Mouse (Mus musculus): ENCODE measurements around the gene Eif3k.
A peak's percentile ranks its signal among the peaks of the same experiment; 100 is the strongest.
"Not testable (repeated sequence)": the region's sequence is repeated elsewhere in the genome, so short reads cannot be mapped to it uniquely, and the experiment has no call there.

The Eif3k gene

DNA sequence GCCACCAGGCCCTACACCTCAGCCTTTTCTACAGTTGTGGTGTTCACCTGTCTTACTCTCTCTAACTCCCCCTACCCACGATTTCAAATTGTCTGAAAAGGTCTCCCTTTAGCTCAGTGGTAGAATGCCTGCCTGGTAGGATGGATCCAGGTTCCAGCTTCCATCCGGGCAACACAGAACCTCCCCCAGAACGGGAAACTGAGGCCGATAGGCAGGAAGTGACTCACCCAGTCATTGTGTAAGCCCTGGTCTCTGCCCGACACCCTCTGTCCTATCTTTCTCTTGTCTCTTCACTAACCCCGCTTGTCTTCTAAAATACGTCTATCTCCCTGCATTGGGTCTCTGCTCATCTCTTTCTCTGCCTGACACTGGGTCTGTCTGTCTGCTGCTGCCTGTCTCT is 3.5 kb upstream of the Eif3k start:
- no peak for DNase-seq (ENCODE audit: low spot score)

DNA sequence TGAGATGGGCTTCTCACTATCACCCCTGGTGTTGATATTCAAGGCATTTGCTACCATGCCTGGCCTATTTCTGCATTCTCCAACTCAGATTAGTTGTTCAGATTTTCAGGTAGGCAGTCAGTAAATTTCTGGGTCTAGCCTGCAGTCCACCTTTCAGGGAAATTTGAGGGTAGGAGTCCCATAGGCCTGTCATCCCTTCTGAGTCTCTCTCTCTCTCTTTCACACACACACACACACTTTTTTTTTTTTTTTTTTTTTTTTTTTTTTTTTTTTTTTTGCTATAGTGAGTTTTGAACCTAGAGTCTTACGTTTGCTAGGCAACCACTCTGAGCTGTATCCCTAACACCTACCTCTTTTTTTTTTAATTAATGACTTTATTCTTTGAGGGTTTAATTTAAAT is 2.8 kb upstream of the Eif3k start:
- no peak for DNase-seq (ENCODE audit: low spot score)

DNA sequence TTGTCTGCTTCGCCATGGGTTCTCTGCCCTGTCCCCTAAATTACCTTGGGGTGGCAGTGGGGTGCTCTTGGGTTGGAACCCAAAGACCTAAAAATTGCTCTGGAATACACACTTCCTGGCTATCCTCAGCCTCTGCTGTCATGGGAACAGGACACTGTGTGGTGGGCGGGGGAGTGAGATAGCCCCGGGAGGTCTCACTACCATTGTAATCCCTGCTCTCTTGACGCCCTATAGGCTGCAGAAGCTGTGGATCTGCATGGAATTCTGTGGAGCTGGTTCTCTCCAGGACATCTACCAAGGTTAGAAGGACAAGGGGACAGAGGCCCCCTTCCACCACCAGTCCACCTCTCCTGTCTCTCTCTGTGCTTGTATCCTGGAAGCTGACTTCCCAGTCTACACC is 2.2 kb upstream of the Eif3k start:
- no peak for DNase-seq (ENCODE audit: low spot score)

DNA sequence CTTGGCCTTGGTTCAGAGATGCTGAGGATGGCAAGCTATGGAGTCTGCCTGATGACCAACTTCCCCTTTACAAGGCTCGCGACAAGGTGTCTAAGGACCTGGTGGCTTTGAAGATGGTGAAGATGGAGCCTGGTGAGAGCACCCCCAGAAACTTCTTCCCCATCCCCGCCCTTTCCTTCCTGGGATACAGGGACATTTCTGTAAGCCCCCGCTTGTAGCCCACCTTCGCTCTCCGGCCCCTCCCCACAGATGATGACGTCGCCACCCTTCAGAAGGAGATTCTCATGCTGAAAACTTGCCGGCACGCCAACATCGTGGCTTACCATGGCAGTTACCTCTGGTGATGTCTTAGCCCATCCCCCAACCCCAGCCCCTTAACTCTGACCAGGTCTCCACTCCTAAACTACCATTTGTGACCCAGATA is 1.5 kb upstream of the Eif3k start:
- DNase-seq (ENCODE audit: low spot score): no peak

DNA sequence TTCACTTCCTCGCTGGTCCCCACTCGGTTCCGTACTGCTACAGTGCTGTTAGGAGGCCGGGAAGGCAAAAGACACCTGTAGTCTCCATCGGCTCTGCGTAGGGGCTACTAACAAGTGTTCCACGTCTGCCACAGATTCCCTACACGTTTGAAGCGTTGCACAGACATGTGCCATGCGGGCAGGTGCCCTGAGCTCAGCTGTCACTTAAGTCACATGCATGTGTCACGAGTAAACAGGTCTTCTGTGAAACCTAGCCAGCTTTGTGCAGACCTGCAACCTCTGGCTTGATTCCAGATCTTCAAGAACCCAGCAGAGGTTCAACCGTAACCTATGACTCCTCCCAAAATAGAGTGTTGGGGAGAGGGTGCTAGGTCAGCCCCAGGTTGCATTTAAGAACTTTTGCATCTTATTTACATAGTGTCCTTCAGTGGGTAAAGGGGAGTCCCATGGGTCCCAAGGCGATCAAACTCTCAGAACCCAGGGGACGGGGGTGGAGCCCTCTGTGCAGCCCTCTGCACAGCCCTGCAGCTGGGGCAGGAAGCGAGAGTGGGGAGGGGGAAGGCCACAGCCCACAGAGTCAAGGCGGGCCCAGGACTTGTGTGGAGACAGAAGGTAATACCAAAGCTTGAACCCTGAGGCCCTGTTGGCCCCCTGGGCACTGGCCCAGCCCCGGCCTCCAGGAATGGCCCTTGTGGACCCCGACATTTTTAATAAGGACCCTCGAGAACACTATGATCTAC is 780 bp upstream of the Eif3k start:
- DNase-seq (ENCODE audit: low spot score): no peak

DNA sequence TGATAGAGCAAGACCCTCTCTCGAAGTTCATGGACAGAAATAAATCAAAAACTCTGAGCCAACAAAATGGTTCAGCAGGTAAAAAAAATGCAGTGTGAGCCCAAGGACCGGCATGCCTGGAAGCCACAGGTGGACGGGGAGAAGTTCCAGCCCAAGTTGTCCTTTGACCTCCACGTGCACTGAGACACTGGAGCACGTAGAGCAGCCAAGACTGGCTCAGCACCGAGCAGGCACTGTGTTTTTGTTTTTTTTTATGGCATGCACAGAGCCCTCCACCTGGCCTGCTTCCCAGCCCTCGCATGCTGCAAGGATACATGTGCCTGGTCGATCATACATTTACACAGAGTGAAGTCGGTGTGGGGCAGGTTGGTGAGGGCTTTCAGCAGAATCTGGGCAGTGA is 4.1 kb downstream of the Eif3k start:
- no peak for DNase-seq (ENCODE audit: low spot score)

DNA sequence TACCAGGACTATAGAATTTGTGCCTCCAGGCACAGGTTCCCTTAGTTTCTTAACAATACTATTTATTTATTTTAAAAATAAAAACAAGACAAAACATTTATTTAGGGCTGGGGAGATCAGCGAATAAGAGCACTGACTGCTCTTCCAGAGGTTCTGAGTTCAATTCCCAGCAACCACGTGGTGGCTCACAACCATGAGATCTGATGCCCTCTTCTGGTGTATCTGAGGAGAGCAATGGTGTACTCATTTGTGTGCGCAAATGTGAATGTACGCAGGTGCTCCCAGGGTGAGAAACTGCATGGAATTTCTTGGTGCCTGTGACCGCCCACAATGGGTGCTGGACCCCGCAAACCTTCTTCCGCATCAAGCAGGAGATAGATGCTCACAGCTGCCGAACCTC is 8.6 kb downstream of the Eif3k start:
- DNase-seq (ENCODE audit: low spot score): no peak

DNA sequence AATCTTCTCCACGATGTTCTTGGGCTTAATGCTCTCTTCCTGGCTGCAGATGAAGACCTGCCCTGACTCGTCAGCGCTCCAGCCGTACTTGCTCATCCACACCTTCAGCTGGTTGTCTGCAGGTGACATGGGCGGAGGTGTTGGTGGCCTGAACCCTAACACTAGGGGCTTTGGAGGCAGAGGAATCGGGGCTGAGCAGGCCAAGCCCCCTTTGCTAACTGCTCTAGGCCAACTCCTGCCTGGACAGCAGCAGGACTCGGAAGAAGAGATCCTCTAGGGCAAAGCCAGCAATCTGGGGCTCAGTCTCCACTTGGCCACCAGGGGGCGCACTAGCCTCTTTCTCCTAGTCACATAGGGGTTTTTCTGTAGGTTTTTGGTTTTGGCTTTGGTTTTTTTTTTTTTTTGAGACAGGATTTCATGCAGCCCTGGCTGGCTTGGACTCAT is 9.1 kb downstream of the Eif3k start:
- DNase-seq (ENCODE audit: low spot score): peak; percentile 84

DNA sequence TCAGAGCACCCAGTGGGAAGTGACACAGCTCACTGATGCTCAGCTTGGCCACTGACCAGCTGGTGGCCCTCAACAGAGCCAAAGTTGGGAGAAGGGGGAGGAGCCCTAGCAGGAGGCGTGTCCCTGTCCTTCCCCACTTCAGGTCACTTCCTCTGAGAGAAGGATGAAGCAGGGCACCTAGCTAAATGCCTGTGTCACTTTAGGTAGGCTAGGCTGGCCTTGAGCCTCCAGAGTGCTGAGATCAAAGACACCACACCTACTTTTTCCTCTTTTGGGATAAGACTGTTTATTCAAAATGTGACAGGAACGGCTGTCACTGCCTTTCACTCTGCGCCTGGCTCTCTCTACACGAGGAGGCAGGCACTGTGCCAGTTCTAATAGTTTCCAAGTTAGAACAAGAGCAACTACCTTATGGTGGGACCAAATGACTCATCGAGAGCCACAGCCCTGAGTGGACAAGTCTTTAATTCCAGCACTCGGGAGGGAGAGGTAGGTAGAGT is 9.8 kb downstream of the Eif3k start:
- DNase-seq (ENCODE audit: low spot score): peak; percentile 52

DNA sequence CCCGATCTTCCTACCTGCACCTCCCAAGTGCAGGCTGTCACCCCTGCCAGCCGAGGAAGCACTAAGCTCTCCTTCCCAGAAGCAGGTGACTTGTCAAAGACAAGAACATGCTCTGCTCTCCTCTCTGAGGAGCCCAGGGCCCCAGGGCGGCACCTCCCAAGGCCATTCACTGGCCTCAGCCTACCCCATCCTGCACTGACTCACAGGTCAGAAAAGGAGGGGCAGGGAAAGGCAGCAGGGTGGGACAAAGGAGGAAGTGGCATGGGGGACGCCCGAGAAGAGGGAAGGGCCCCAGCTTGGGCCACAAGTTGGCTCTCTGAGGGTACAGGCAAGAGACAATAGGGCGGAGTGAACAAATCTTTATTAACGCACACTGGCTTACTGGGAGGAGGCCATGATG is 10.6 kb downstream of the Eif3k start:
- DNase-seq (ENCODE audit: low spot score): no peak

DNA sequence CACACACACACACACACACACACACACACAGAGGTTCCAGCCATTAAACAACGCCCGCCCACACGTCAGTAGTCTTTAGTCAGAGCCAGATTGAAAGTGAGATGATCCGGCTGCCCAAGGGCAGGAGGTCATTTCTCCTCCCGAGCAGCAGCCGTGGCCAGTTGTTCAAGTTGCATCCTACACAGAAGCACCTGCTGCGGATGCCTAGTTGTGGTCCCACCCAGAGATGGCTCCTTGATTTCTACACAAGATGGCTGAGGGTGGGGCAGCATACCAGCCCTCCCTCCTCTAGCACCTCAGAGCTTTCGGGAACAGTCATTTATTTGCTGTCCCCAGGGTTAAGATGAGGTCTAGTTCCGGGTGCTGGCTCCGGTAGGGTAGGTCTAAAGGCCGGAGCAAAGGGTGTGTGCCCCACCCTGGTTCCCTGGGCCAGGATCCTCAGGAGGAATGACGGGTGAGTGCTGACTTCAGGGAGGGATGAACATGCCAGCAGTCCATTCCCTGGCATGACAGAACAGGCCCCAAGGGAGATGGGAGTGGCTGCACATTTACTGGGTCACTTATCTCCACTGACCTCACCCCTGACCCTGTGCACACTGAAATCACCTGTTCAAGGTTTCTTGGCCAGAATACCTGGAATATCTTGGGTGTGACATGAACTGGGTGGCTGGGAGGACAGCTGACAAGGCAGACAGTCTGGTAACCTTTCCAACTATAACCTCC is 11.8 kb downstream of the Eif3k start:
- DNase-seq (ENCODE audit: low spot score): no peak

DNA sequence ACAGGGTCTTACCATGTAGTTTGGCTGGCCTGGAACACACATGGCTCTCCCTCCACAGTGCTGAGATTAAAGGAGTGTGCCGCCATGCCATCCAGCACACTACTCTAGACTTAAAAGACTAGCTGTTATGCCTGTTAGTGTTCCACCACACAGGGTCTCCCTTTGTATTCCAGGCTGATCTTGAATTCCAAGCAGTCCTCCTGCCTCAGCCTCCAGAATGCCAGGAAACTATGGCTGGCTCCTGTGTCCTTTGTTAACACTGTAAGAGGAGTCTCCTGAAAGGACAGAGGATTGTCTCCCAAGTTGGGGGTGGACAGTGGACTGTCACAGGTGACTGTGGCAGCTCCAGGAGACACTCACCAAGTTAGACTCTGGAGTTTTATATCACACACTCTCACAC is 12.4 kb downstream of the Eif3k start:
- no peak for DNase-seq (ENCODE audit: low spot score)

DNA sequence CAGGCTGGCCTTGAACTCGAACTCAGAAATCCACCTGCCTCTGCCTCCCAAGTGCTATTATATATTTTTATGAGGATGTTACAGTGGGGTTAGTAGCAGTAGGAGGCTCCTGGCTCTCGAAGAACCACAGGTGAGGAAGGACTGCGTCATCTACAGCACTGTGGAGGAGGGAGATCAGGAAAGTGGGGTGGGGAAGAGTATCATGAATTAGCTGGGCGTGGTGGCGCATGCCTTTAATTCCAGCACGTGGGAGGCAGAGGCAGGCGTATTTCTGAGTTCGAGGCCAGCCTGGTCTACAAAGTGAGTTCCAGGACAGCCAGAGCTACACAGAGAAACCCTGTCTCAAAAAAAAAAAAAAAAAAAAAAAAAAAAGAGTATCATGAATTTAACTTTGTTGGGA is 13.5 kb downstream of the Eif3k start:
- DNase-seq (ENCODE audit: low spot score): not testable (repeated sequence)

DNA sequence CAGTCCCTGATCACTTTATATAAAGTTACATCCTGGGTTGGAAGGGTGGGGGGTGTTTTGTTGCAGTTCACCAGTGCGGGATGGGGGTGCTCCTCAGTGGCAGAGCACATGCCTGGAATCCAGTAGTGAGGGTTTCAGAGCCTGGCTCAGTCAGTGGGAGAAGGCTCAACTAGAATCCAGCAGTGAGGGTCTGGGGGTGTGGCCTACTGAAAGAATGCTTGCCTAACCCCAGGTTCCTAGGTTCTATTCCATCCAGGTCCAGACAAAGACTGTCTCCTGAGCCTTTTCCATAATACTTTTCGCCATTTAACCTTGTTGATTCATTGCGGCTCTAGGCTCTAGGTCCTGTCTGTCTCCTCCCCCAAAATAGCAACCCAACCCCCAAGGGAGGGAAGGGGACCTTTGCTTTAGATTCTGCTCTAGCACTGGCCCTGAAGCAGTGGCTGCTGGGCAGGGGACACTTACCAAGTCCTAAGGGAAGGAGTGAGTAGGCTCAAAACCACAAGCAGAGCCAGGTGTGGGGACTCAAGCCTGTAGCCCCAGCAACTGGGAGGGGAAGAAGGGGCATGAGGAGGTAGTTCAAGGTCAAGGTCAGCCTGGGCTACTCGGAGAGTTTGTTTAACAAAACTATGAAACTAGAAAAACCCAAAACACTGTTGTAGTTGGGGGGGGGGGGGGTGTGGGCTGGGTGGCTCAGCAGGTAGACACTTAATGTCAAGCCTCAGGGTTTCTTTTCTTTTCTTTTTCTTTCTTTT is 14.7 kb downstream of the Eif3k start:
- no peak for DNase-seq (ENCODE audit: low spot score)

DNA sequence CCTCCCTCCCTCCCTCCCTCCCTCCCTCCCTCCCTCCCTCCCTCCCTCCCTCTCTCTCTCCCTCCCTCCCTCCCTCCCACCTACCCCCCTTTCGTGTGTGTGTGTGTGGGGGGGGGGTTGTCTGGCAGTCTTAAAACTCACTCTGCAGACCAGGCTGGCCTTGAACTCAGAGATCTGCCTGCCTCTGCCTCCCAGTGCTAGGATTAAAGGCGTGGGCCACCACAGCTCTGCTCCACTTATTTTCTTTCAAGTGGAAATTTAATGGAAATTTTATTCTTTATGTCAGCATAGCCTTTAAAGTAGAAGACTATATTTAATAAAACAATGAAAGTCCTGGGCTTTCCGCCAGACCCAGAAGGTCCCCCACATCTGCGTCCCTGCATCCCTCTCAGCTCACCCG is 15.5 kb downstream of the Eif3k start:
- DNase-seq (ENCODE audit: low spot score): no peak

DNA sequence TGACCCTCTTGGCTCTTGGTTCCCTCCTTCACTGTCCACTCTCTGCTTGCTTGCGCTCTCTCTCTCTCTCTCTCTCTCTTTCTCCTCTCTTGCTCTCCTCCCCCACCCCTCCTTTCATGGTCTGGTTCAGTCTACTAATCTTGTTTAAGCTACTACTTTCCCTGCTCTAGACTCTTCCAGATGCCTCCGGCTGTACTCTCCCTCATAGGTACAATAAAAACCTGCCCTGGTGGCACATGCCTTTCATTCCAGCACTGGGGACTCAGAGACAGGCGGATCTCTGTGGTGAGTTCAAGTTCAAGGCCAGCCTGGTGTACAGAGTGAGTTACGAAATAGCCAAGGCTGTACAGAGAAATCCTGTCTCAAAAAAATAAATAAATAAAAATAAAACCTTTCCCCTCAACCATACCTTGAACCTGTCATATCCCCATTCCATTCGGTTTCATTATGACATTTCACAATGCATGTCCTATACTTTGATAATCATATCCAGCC is 16.3 kb downstream of the Eif3k start:
- DNase-seq (ENCODE audit: low spot score): no peak

DNA sequence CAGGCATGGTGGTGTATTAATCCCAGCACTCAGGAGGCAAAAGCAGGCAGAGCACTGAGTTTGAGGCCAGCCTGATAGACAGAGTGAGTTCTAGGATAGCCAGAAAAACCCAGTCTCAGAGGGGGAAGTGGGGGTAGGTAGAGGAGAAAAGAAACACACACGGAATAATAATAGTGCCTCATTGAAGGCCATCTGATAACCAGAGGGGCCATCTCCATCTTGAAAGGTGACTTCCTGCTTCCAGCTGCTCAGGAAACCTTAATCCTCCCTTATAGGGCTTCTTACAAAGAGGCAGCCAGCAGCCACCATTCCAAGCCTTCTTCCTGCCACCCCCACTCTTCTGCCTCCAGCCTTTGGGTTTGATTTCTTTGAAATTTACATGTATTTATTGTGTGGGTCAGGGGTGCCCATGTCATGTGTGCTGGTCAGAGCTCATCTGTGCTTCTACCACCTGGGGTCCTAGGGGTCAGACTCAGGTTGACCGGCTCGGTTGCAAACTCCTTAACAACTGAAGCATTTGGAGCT is 18.2 kb downstream of the Eif3k start:
- DNase-seq (ENCODE audit: low spot score): no peak

DNA sequence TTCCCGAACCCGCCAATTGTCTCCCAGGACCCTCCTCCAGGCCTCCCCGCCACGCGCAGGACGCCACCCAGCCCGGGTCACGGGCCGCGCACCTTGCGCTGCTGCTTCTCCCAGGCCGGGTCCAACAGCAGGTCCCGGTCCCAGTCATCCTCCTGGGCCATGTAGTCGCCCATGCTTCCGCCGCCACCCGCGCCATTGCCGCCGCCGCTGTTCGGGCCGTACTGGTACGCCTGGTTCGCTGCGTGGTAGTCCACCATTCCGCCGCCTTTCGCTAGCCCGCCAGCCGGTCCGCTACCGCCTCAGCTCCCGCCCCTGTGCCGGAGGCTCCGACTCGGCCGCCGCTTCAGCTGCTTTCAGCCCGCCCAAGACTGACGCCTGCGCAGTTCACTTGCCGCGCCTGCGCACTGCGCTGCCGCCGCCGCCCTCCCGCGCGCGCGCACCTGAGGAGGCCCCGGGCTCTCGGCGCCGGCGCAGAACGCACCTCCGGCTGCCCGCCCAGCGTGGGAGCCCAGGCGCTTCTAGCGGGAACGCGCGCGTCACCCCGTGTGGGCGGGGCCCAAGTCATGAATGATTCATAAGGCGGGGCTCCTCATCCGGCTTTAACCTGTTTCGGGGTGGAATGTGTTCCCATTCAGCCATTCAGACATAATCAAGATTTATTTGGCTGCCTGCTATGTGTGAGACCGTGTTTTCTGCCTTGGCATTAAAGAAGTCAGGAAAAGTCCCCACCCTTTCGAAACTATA is 19.6 kb downstream of the Eif3k start, which contains the start of gene Actn4:
TSS of gene Actn4 (minus strand) at position 414 of the 744 bp plus-strand sequence.
- peak; percentile 99 for DNase-seq (ENCODE audit: low spot score)

DNA sequence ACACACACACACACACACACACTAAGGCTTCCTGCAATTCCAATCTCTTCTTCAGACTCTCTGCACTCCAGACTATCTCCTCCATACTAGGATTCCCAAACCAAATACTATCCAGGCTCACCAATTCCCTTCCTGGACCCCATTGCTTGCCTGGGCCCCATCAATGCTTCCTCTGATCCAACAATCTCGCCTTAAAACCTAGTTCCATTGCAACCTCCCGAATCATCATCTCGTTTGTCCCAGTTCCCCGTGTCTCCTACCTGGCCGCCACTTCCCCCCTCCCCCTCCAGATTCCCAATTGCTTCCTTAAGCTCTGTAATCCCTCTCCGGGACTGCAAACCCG is 20.1 kb downstream of the Eif3k start:
- DNase-seq (ENCODE audit: low spot score): no peak

DNA sequence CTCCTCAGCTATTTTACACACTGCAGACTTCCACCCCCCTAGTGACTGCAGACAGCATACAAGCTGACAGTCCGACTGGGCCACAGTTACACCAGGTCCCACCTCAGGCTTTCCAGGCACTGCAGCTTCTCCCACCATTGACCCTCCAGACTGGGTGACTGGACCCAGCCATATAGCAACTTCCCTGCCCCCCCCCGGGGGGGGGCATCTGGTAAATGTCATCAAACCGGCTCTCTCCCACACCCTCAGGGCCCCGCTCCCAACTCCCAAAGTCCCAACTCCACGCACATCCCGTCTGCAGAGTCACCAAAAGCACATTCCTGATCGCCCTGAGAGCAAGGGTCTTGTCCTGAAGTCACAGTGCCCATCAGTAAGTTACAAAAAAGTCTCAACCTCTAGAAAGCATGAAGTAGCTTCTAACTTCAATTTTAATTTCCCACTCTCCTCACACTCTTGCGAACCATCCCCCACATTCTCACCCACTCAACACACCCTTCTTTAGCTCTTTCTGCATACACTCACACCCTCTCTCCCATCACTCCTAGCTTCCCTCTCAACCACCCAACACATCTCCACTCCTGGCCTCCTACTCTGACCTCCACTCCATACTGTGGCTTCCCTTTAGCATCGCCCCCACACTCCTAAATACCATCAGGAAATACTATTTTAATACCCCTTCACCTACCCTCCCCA is 21.2 kb downstream of the Eif3k start:
- no peak for DNase-seq (ENCODE audit: low spot score)

DNA sequence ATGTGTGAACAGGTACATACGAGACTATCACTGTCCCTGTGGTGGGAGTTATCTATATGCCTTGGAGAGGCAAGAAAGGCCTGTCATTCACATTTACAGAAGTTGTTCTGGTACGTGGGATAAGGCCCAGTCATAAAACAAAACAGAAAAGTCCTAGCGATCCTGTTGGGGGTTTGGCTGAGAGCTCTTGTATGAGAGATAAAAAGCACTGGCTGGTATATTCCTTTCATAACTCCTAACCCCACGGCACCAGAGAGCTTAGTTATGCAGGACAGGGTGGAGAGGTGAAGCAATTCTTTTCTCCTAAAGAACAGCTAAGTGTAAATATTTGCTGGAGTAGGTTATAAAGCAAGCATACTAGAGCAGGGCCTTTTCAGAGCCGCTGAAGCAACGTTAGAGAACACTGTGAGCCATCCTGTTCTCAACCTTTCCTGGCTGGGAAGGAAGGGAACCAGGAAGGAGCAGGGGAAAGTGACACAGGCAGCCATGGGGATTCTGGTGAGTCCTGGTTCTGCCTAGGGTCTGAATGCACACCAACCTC is 22.1 kb downstream of the Eif3k start:
- DNase-seq (ENCODE audit: low spot score): no peak
